31 mouse cellular contexts compared by ENCODE assay signal in genomic region chr6:55285218-55285617, GRCm38 (mm10). TPM values are rescaled to one million over a fixed set of nuclear protein-coding genes. Genes with fewer than 3 reads are reported as not detected.
DNase-seq lines count a peak whose midpoint lies in the region; ATAC-seq lines count a peak whose summit lies in the region.
"Had no signal": no experiment of that assay in that cellular context is flagged by ENCODE, and none has a peak within 500 bp of the region (broad histone marks: within the 10 kb centered on the region; RNA-seq: fewer than 3 reads in every experiment).

No protein-coding gene starts in this region.

- no peaks in the 10 kb centered on the region for H3K27me3 ChIP-seq in hindbrain, embryonic 14.5 days (ENCODE audit: control insufficient read depth, insufficient read depth, low read length)
- H3K27me3 ChIP-seq in hindbrain, embryonic 10.5 days (ENCODE audit: insufficient read depth, poor library complexity, severe bottlenecking): no peaks in the 10 kb centered on the region
- H3K27me3 ChIP-seq in midbrain, embryonic 12.5 days: no peaks in the 10 kb centered on the region
- H3K27me3 ChIP-seq in midbrain, embryonic 10.5 days (ENCODE audit: low read depth, poor library complexity, severe bottlenecking): no peaks in the 10 kb centered on the region
- H3K27me3 ChIP-seq in midbrain, embryonic 15.5 days (replicated peaks): no peaks in the 10 kb centered on the region
- H3K27me3 ChIP-seq: forebrain, embryonic 12.5 days; heart, embryonic 13.5 days; intestine, embryonic 15.5 days; limb, embryonic 12.5 days; liver, embryonic 15.5 days; neural tube, embryonic 13.5 days had no signal

- 49% methylated on average over 5 of the region's 5 CpGs for WGBS in hindbrain, embryonic 14.5 days
- WGBS in hindbrain, embryonic 10.5 days: 59% methylated on average over 5 of the region's 5 CpGs
- 38% methylated on average over 5 of the region's 5 CpGs for WGBS in midbrain, embryonic 12.5 days
- 70% methylated on average over 5 of the region's 5 CpGs for WGBS in midbrain, embryonic 10.5 days
- 28% methylated on average over 5 of the region's 5 CpGs for WGBS in midbrain, embryonic 15.5 days

- no peaks in the 10 kb centered on the region for H3K36me3 ChIP-seq in hindbrain, embryonic 14.5 days (replicated peaks; ENCODE audit: control insufficient read depth, insufficient read depth)
- H3K36me3 ChIP-seq in hindbrain, embryonic 10.5 days: peaks cover 27% of the 10 kb centered on the region
- H3K36me3 ChIP-seq in midbrain, embryonic 12.5 days: peaks cover 14% of the 10 kb centered on the region; the same call in 1 of the 2 replicates
- H3K36me3 ChIP-seq in midbrain, embryonic 10.5 days: peaks cover 65% of the 10 kb centered on the region
- no peaks in the 10 kb centered on the region for H3K36me3 ChIP-seq in midbrain, embryonic 15.5 days (replicated peaks)
- H3K36me3 ChIP-seq: G1E; liver, embryonic 15.5 days had no signal

- H3K9me3 ChIP-seq in hindbrain, embryonic 14.5 days (ENCODE audit: control insufficient read depth, low read length): no peaks in the 10 kb centered on the region
- H3K9me3 ChIP-seq in hindbrain, embryonic 10.5 days: peaks cover 9% of the 10 kb centered on the region; the same call in 1 of the 2 replicates
- peaks cover 10% of the 10 kb centered on the region for H3K9me3 ChIP-seq in midbrain, embryonic 12.5 days
- H3K9me3 ChIP-seq in midbrain, embryonic 10.5 days (replicated peaks): peaks cover 11% of the 10 kb centered on the region
- H3K9me3 ChIP-seq in midbrain, embryonic 15.5 days: no peaks in the 10 kb centered on the region
- H3K9me3 ChIP-seq: intestine, embryonic 15.5 days had no signal

- DNase-seq in hindbrain, embryonic 14.5 days (ENCODE audit: low spot score): no peak
- no peak for DNase-seq in hindbrain, embryonic 10.5 days (ENCODE audit: low spot score)
- no peak for DNase-seq in midbrain, embryonic 10.5 days (ENCODE audit: low spot score)
- DNase-seq in testis, postnatal 10 days (ENCODE audit: low spot score): no peak
- DNase-seq in embryo, embryonic 9.5 days (ENCODE audit: extremely low spot score): no peak
- DNase-seq: adrenal gland, postnatal 14 days; cerebellum, adult 18-20 months; cerebellum, postnatal 10 days; gastrocnemius, postnatal 10 days; heart, postnatal 10 days; kidney, adult 8-10 months; kidney, postnatal 4 days; lung, embryonic 14.5 days; lung, postnatal 14 days; right cerebral cortex, postnatal 4 days; thymus, adult 2 months; thymus, postnatal 36 days had no signal

- H3K27ac ChIP-seq in hindbrain, embryonic 14.5 days: no peak overlapping the region
- H3K27ac ChIP-seq in hindbrain, embryonic 10.5 days: no peak overlapping the region
- no peak overlapping the region for H3K27ac ChIP-seq in midbrain, embryonic 12.5 days (replicated peaks)
- no peak overlapping the region for H3K27ac ChIP-seq in midbrain, embryonic 10.5 days (replicated peaks)
- H3K27ac ChIP-seq in midbrain, embryonic 15.5 days: no peak overlapping the region
- H3K27ac ChIP-seq: forebrain, embryonic 12.5 days; heart, embryonic 13.5 days; intestine, embryonic 15.5 days; kidney, postnatal 0 days; left cerebral cortex, adult 2 months; limb, embryonic 12.5 days; liver, embryonic 15.5 days; neural tube, embryonic 13.5 days; stomach, postnatal 0 days had no signal

- H3K4me2 ChIP-seq in hindbrain, embryonic 14.5 days (replicated peaks): no peak overlapping the region
- no peak overlapping the region for H3K4me2 ChIP-seq in midbrain, embryonic 12.5 days (replicated peaks)
- no peak overlapping the region for H3K4me2 ChIP-seq in midbrain, embryonic 15.5 days
- H3K4me2 ChIP-seq: forebrain, embryonic 12.5 days; heart, embryonic 13.5 days; intestine, embryonic 15.5 days; limb, embryonic 12.5 days; liver, embryonic 15.5 days; lung, embryonic 14.5 days; neural tube, embryonic 13.5 days had no signal

- peak; percentile 58; the same call in 1 of the 2 replicates for ATAC-seq in hindbrain, embryonic 14.5 days (ENCODE audit: low FRiP score)
- peak; percentile 47; the same call in 1 of the 2 replicates for ATAC-seq in midbrain, embryonic 12.5 days (ENCODE audit: low FRiP score, low read depth)
- ATAC-seq in midbrain, embryonic 15.5 days (replicated peaks): peak; percentile 66; the same call in 1 of the 2 replicates
- ATAC-seq: intestine, embryonic 15.5 days had no signal

- H3K4me1 ChIP-seq in hindbrain, embryonic 14.5 days (replicated peaks; ENCODE audit: control insufficient read depth, insufficient read depth, low read length): no peaks in the 10 kb centered on the region
- 0 out of 2 replicates have a peak, but pooled peaks cover 13% of the 10 kb centered on the region for H3K4me1 ChIP-seq in hindbrain, embryonic 10.5 days (replicated peaks)
- H3K4me1 ChIP-seq in midbrain, embryonic 12.5 days: no peaks in the 10 kb centered on the region
- H3K4me1 ChIP-seq in midbrain, embryonic 10.5 days: peaks cover 12% of the 10 kb centered on the region
- H3K4me1 ChIP-seq in midbrain, embryonic 15.5 days: peaks cover 4% of the 10 kb centered on the region
- H3K4me1 ChIP-seq: forebrain, embryonic 12.5 days; neural tube, embryonic 13.5 days had no signal

- H3K4me3 ChIP-seq in hindbrain, embryonic 14.5 days (replicated peaks; ENCODE audit: low read length): no peak overlapping the region
- no peak overlapping the region for H3K4me3 ChIP-seq in hindbrain, embryonic 10.5 days
- no peak overlapping the region for H3K4me3 ChIP-seq in midbrain, embryonic 12.5 days
- H3K4me3 ChIP-seq in midbrain, embryonic 10.5 days: no peak overlapping the region
- H3K4me3 ChIP-seq in midbrain, embryonic 15.5 days: no peak overlapping the region
- H3K4me3 ChIP-seq: erythroblast, embryonic 14.5 days; forebrain, embryonic 12.5 days; heart, embryonic 13.5 days; intestine, embryonic 15.5 days; left cerebral cortex, adult 2 months; limb, embryonic 12.5 days; liver, embryonic 15.5 days; myocyte; neural tube, embryonic 13.5 days had no signal

- no peak overlapping the region for H3K9ac ChIP-seq in hindbrain, embryonic 14.5 days
- H3K9ac ChIP-seq in midbrain, embryonic 12.5 days (replicated peaks): no peak overlapping the region
- no peak overlapping the region for H3K9ac ChIP-seq in midbrain, embryonic 15.5 days
- H3K9ac ChIP-seq: forebrain, embryonic 12.5 days; heart, embryonic 13.5 days; intestine, embryonic 15.5 days; limb, embryonic 12.5 days; liver, embryonic 15.5 days; lung, embryonic 14.5 days; neural tube, embryonic 13.5 days had no signal

RNA-seq across cellular contexts. Expression of gene Aqp1, which starts 51.0 kb away (rescaled TPM):
- 3.6 and 6.5 TPM in 2 replicates for polyA plus RNA-seq in hindbrain, embryonic 14.5 days (2014; fragmentation: Nextera tagmentation; extraction: Ambion mirVana)
- polyA plus RNA-seq in hindbrain, embryonic 10.5 days (2016; fragmentation: Nextera tagmentation; extraction: Ambion mirVana): 0.60 and 2.3 TPM in 2 replicates
- polyA plus RNA-seq in midbrain, embryonic 12.5 days (2016; fragmentation: Nextera tagmentation; extraction: Ambion mirVana): 5.0 and 7.9 TPM in 2 replicates
- 0.56 and 1.1 TPM in 2 replicates for polyA plus RNA-seq in midbrain, embryonic 10.5 days (2016; fragmentation: Nextera tagmentation; extraction: Ambion mirVana)
- 4.5 and 4.9 TPM in 2 replicates for polyA plus RNA-seq in midbrain, embryonic 15.5 days (2015; fragmentation: Nextera tagmentation; extraction: Ambion mirVana)
- polyA plus RNA-seq: G1E had no signal
